Mouse (Mus musculus): ENCODE results near the gene Adcy1.

- TF ChIP-seq CTCF (IDR thresholded peaks at IDR 0.05; ENCODE audit: low read depth, low read length) (no peak), POLR2A (IDR thresholded peaks at IDR 0.05; ENCODE audit: extremely low read depth, insufficient read depth, low read length) (no peak)
Observed at GRCm38 (mm10) chr11:7019006-7019525, 44.2 kb upstream of the Adcy1 start.

Measured in liver, adult 2 months (tissue).